8 mouse cellular contexts compared by ENCODE assay signal in genomic region chr8:127500206-127500605, GRCm38 (mm10).
DNase-seq lines count a peak whose midpoint lies in the region; ATAC-seq and TF ChIP-seq lines count a peak whose summit lies in the region.

No protein-coding gene starts in this region.

- H3K9ac ChIP-seq in embryonic facial prominence, embryonic 14.5 days (ENCODE audit: low read depth, low read length), result no peak overlapping the region
- H3K9ac ChIP-seq in liver, embryonic 14.5 days (replicated peaks), result peak overlapping the region; percentile 9; the same call in 1 of the 2 replicates

- H3K36me3 ChIP-seq in embryonic facial prominence, embryonic 14.5 days (ENCODE audit: control insufficient read depth, insufficient read depth, low read length), result no peaks in the 10 kb centered on the region
- no peaks in the 10 kb centered on the region for H3K36me3 ChIP-seq in liver, embryonic 14.5 days (replicated peaks; ENCODE audit: control insufficient read depth, insufficient read depth, low read depth)

- no peaks in the 10 kb centered on the region for H3K9me3 ChIP-seq in embryonic facial prominence, embryonic 14.5 days (ENCODE audit: control insufficient read depth, low read length)
- H3K9me3 ChIP-seq in liver, embryonic 14.5 days (ENCODE audit: control insufficient read depth, low read length), result no peaks in the 10 kb centered on the region

- no peak for DNase-seq in lung, adult 2 months
- no peak for DNase-seq in lung, postnatal 10 days
- DNase-seq in embryonic facial prominence, embryonic 14.5 days (ENCODE audit: low spot score), result peak; percentile 59
- no peak for DNase-seq in liver, embryonic 14.5 days (ENCODE audit: low read depth in 3 of 3, low spot score in 3 of 3)
- peak; percentile 45 for DNase-seq in retina, embryonic 14.5 days (ENCODE audit: low spot score)
- no peak for DNase-seq in urinary bladder, postnatal 36 days (ENCODE audit: low spot score in 2 of 2)
- DNase-seq in layer of hippocampus, adult 11-12 months (ENCODE audit: low spot score), result no peak
- DNase-seq in ovary, postnatal 36 days (ENCODE audit: low spot score), result no peak

- TF ChIP-seq POLR2A in lung, adult 2 months (IDR thresholded peaks at IDR 0.05; ENCODE audit: borderline replicate concordance, extremely low read depth, low read depth, low read length), result no peak

- no peaks in the 10 kb centered on the region for H3K27me3 ChIP-seq in embryonic facial prominence, embryonic 14.5 days (replicated peaks; ENCODE audit: control insufficient read depth, insufficient read depth, low read length)
- H3K27me3 ChIP-seq in liver, embryonic 14.5 days (ENCODE audit: control insufficient read depth, insufficient read depth, low read length), result no peaks in the 10 kb centered on the region

- TF ChIP-seq EP300 in liver, embryonic 14.5 days (IDR thresholded peaks at IDR 0.05; ENCODE audit: low read depth), result no peak

- peak overlapping the region; percentile 57 for H3K4me3 ChIP-seq in lung, adult 2 months (replicated peaks; ENCODE audit: extremely low read depth, low read depth, low read length)
- H3K4me3 ChIP-seq in embryonic facial prominence, embryonic 14.5 days (ENCODE audit: low read depth, low read length), result no peak overlapping the region
- H3K4me3 ChIP-seq in liver, embryonic 14.5 days (ENCODE audit: insufficient read depth in 1 of 2, low read depth in 2 of 2, low read length in 2 of 2), result peak overlapping the region; percentile 8 to 40; a peak in 2 of 4 replicates

- no peak for ATAC-seq in embryonic facial prominence, embryonic 14.5 days (ENCODE audit: low read depth)
- peak; percentile 37; the same call in 1 of the 2 replicates for ATAC-seq in liver, embryonic 14.5 days (ENCODE audit: insufficient read depth)

- TF ChIP-seq CTCF in lung, adult 2 months (IDR thresholded peaks at IDR 0.05; ENCODE audit: insufficient read depth, low read length), result no peak
- no peak for TF ChIP-seq CTCF in liver, embryonic 14.5 days (IDR thresholded peaks at IDR 0.05; ENCODE audit: low read depth)

- peak overlapping the region; percentile 3; the same call in 1 of the 2 replicates for H3K4me2 ChIP-seq in embryonic facial prominence, embryonic 14.5 days (ENCODE audit: low read depth, low read length)
- peak overlapping the region; percentile 59 for H3K4me2 ChIP-seq in liver, embryonic 14.5 days (ENCODE audit: low read depth)

- no peak overlapping the region for H3K27ac ChIP-seq in embryonic facial prominence, embryonic 14.5 days (replicated peaks; ENCODE audit: low read depth, low read length)
- H3K27ac ChIP-seq in liver, embryonic 14.5 days, result no peak overlapping the region

- peaks cover 16% of the 10 kb centered on the region for H3K4me1 ChIP-seq in lung, adult 2 months (ENCODE audit: control insufficient read depth, insufficient read depth, low read length)
- H3K4me1 ChIP-seq in embryonic facial prominence, embryonic 14.5 days (ENCODE audit: control insufficient read depth, insufficient read depth, low read length), result peaks cover 12% of the 10 kb centered on the region
- peaks cover 0 to 22% of the 10 kb centered on the region in 2 experiments; a peak in 2 of 4 replicates for H3K4me1 ChIP-seq in liver, embryonic 14.5 days (replicated peaks; ENCODE audit: control insufficient read depth in 2 of 2, insufficient read depth in 2 of 2, low read length in 1 of 2)

- WGBS in lung, adult 2 months, result 23% methylated on average over 7 of the region's 7 CpGs
- 15% methylated on average over 7 of the region's 7 CpGs for WGBS in embryonic facial prominence, embryonic 14.5 days
- 7% methylated on average over 7 of the region's 7 CpGs for WGBS in liver, embryonic 14.5 days (ENCODE audit: insufficient replicate concordance)

Comparison
In these comparisons a context has a peak if more than half of its experiments do, and no peak if none do; other contexts are left out.
1. DNase-seq: peak in embryonic facial prominence, embryonic 14.5 days (single experiment) and retina, embryonic 14.5 days (single experiment); none in lung, adult 2 months (single experiment), lung, postnatal 10 days (single experiment), liver, embryonic 14.5 days (0 of 3), urinary bladder, postnatal 36 days (0 of 2), layer of hippocampus, adult 11-12 months (single experiment) and ovary, postnatal 36 days (single experiment).